Mouse (Mus musculus) kidney, adult 9 months (tissue): ENCODE results near the gene Coq5.
A peak's percentile ranks its signal among the peaks of the same experiment; 100 is the strongest.
"Not testable (repeated sequence)": the region's sequence is repeated elsewhere in the genome, so short reads cannot be mapped to it uniquely, and the experiment has no call there.

Experiments
- DNase-seq: peaks from one replicate; pipeline ENCODE4 v3.0.0; 2022

Coq5 gene

DNA sequence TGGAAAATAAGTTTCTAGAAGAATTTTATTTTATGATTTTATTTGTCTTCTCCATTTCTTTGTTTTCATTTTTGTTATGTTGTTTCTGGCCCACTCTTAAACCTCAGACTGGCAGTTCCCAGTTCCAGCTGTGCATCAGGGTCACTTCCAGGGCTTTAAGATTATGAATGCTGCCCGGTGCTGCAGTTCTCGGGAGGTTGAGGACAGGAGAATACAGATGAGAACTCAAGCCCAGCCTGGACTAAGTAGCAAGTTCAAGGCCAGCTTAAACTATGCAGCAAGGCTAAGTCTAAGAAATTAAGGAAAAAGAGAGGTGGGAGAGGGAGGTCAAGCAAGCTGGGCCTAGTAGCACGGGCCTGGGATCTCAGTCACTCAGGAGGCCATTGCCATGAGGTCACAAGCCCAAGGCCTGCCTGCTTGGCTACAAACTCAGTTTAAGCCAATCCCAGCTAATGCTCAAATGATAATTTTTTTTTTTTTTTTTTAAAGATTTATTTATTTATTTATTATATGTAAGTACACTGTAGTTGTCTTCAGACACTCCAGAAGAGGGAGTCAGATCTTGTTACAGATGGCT lies 11.9 kb upstream of the Coq5 start:
- DNase-seq, result no peak

DNA sequence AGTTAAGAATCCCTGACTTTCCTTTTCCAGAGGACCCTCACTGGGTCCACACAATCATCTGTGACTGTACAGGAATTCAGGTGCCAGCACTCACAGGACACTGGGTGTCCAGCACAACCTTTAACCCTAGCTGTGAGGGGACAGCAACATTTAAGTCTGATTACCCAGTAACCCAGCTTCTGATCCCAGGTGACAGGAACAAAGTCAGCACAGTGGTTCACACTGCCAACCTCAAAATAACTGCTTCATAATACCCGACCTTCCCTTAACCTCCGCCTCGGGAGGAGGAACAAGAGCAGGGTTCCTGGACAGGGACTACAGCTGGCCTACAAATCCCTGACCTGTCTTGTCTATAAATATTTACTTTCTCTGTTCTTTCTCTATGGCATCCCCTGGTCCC lies 11.2 kb upstream of the Coq5 start:
- DNase-seq, result peak; percentile 55

DNA sequence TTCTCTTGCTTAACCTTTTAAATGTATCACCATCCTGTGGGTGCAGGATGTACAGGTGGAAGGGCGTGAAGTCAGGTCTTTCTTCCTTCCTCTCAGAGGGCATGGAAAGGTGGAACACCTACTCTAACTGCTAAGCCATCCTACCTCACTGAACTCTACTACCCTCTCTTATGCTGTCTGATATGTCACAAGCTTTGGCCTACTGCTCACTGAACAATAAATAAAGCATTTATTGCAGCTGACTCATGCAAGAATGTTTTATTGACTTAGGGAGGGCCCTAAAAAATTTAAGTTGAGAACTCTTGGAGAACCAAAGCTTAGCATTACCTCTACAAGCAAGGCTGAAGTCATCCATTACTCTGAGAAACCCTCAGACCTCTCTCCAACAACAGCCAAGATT lies 9.5 kb upstream of the Coq5 start:
- no peak for DNase-seq

DNA sequence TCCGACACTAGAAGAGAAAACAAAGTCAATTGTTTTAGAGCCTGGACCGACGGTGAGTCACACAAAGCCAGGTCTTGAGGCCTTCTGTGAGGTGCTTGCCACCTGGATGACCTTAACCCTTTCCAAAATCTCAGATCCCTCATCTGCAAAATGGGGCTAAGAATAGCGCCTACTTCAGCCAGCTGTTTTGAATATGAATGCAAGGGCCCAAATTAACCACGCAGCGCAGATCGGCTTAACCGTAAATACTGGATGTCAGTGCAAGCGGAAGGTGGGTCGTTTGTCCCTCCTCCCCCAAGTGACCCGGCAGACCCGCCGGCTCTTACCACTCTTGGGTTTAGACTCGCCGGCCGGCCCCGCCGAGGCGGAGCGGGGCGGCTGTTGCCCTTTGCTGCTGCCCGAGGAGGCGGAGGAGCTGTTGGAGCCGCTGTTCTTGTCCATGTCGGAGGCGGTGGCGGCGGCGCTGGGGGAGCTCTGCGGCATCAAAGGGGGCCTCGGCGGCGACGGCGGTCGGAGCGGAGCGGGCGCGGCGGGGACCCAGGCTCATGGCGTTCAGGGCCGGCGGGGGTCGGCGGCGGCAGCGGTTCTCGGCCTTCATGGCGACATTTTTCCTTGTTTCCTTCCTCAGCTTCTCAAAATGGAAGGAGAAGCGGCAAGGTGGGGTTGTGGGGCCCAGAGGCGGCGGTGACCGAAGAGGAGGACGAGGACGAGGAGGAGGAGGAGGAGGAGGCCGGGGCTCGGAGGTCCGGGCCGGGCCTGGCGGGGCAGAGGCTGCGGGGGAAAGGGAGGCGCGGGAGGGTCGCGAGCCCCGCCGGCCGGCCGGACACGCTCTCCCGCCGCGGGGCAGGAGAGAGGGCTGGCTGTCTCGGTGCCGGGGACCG lies 7.3 kb upstream of the Coq5 start:
- peak; percentile 42 for DNase-seq

DNA sequence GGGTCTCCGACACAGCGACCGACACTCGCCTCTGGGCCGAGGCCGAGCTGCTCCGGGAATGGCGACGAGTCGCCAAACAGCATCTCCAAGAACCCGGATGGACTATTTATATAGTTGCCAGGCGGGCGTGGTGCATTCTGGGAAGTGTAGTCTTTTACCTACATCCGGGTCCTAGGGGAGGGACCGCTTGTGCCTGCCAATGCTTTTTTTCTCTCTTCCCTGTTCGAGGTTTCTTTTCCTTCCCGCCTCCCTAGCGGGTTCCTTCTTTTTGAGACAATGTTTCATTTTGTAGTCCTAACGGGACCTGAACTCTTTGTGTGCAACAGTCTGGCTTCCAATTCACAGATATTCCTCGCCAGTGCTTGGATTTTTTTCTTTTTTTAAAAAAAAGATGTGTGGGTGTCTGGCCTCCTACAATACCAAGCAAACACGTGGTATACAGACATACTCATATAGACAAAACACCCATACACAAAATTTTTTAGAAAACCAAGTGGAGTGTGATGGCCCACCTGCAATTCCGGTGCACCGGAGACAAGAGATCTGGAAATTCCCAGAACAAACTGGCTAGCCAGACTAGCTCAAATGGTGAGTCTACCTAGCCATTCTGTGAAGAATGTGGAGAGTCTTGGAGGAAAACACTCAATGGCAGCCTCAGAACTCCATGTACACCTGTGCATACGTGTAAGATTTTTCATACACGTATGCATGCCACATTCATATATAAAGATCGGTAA lies 6.5 kb upstream of the Coq5 start, which contains the start of gene Rnf10:
Gene Rnf10, minus strand, starts transcription at position 87 of the 737 bp plus-strand sequence.
- peak; percentile 99 for DNase-seq

DNA sequence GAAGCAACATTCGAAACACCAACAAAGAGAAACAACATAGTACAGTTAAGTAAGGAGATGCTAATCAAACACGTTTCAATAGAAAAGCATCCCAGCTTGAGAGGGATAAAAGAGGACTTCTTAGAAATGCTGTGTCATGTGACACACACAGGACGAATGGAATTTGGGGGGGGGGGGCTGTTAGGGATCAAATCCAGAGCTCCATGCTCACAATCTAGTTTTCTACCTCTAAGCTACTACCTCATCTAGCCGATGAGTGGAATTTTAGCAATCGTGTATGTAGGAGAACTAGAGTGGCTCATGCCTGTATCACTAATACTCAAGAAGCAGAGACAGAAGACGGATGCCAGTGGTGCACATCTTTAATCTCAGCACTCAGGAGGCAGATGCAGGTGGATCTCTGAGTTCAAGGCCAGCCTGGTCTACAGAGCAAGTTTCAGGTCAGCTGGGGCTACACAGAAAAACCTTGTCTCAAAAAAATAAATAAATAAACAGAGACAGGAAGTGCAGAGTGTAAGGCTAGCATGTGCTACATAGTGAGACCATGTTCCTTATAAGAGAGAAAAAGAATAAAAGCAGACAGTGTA lies 5.8 kb upstream of the Coq5 start:
- DNase-seq, result no peak

DNA sequence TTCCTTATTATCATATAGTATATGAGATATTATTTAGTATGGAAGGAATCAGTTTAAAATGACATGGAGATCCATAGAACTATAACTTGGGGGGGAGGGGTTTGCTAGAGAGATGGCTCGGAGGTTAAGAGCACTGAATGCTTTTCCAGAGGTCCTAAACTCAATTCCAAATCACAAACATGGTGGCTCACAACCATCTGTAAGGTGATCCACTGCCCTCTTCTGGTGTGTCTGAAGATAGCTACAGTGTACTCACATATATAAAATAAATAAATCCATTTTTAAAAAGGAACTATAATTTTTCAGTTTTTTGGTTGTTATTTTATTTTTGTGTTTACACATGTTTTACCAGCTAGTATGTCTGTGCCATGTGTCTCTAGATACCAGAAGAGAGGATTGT lies 5.1 kb upstream of the Coq5 start:
- no peak for DNase-seq

DNA sequence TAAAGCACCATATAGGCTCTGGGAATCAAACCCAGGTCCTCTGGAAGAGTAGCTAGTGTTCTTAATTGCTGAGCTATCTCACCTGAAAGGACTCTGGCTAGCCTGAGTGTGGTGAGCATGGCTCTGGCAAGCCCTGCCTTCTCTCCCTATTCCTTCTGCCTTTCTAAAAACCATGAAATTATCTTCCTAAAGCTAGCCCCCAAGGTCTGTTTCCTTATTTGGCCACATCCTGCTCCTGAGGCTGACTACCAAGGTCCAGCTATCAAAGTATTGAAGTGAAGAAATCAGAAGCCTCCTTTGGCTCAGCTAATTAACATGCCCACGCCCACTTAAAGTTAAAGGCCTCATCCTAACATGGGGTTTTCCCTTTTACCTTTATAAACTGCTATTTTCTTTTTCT lies 4.7 kb upstream of the Coq5 start:
- DNase-seq, result no peak

DNA sequence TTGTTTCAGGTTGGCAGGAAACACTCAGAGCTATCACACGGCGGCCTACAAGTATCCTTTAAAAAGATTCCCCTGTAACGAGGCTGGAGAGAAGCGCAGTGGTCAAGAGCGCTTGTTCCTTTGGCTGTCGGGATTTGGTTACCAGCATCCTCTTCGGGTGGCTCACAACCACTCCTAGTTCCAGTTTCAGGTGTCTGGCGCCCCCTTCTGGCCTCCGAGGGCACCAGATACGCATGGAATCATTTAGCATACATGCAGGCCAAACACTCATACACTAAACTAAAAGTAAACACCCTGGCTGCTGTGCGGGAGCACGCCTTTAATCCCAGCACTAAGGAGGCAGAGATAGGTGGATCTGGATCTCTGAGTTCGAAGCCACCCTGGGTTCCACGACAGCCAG lies 3.5 kb upstream of the Coq5 start:
- DNase-seq, result no peak

DNA sequence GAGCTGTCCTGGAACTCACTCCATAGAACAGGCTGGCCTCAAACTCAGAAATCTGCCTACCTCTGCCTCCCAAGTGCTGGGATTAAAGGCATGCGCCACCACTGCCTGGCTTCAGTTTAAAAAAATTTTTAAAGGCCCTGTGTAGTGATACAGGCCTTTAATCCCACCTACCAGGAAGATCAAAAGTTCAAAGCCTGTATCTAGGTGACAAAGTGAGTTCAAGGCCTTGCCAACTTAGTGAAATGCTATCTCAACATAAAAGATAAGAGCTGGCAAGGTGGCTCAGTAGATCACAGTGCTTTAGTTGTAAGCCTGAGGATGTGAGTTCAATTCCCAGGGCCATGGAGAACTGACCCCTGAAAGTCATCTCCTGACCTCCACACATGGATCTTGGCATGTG lies 1.4 kb upstream of the Coq5 start:
- DNase-seq, result no peak

DNA sequence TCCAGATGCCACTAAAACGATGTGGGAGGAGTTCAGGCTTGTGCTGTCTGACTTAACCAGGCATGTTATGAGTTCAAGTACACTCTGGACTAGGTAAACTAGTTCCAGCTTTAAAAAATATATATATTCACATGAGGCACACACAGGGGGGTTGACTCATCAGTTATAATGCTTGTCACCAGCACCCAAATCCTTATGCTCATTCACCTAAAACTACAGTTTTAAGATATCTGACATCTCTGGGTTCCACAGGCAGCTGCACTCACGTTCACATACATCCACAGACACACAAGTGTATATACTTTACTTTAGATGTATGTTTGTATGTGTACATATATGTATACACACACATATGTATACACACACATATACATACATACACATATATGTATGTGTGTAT lies 681 bp upstream of the Coq5 start:
- no peak for DNase-seq

DNA sequence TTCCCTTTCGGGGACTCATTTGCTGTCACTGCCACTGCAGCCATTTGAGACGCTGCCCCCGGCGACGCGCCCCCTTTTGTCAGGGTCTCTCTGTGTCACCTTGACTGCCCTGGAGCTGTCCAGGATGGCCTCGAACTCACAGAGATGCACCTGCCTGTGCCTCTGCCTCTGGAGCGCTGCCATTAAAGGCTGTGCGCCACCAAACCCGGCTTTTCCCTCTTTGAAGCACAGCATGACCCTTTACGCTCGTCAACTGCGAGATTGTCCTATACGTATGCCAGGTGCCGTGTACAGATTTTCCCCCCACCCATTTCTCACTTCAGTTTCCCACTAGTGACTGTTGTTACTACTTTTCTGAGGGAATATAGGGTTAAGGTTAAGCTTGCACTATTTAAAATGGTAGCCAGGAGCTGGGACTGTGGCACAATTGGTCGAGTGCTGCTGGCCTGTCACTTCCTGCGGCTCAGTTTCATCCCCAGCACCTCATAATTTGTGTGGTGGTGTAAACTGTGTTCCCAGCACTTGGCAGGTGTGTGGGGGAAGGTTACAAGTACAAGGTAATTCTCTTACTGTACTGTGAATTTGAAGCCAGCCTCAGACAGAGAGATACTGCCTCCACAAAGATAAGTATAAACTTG lies 703 bp downstream of the Coq5 start:
- DNase-seq, result peak; percentile 40

DNA sequence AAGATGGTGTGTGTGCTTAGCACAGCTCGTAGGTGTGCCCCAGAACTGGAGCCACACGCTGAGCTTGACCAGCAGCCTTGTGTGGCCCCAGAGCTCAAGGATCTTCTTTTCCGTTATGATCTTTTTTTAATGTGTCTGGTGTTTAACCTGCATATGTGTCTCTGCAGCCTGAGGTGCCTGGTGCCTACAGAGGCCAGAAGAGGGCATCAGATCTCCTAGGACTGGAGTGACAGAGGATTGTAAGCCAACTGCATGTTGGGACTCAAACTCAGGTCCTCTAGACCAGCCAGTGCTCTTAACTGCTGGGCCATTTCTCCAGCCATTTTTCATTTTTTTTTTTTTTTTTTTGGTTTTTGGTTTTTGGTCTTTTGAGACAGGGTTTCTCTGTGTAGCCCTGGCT lies 5.3 kb downstream of the Coq5 start:
- no peak for DNase-seq

DNA sequence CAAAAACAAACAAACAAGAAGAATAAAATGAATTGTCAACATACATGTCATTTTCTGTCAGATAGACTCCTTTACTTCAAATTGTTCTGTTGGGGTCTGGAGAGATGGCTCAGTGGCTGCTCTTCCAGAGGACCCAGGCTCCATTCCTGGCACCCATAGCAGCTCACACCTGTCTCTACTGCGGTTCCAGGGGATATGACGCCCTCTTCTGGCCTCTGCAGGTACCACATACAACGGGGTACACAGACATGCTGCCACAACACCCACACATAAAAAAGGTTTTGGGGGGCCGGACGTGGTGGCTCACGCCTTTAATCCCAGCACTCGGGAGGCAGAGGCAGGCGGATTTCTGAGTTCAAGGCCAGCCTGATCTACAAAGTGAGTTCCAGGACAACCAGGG lies 14.7 kb downstream of the Coq5 start:
- no peak for DNase-seq

DNA sequence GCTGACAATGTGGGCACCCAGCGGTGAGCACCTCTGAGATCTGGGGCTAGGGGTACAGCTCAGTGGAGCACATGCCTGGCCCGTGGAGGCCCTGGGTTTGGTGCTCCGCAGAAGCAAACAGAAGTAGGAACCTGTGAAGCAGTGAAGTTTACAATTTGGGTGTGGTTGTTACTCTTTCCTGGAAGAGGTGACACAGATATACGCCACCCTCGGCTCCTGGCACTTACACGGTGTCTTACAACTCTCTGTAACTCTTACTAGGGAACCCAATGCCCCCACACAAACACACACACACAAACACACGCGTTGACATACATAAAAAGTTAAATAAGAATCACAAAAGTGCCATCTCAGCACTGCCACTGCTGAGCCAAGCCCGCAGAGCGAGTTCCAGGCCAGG lies 16.9 kb downstream of the Coq5 start:
- DNase-seq, result no peak

DNA sequence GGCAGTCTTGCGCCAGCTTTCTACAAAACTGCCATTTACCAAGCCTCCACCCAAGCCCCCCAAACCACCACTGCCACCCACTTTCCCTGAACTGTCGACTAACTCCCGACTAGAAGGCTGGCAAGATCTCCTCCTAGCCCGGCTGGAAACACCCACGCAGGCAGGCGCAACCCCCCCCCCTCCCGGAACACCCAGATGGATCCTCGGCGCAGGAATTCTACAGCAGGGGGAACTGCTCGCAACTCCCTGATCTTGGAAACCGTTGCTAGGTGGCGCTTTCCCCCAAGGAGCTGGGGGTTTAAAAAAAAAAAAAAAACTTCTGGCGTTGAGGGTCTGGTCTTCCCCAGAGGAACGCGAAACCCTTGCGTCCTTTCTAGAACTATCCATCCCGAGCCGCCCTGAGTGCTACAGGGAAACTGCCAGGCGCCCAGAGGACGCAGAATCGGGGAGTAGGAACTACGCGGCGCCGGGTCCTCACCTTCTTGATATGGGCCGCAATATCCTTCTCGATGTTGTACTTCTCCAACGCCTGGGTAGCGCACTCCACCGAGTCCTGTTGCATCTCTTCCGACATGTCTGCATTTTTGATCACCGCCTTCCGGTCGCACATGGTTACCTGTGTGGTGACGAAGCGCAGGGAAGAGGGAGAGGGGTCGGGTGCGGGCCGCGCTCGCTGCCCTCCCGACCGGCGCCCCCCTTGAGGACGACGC lies 20.7 kb downstream of the Coq5 start:
- DNase-seq, result peak; percentile 58

DNA sequence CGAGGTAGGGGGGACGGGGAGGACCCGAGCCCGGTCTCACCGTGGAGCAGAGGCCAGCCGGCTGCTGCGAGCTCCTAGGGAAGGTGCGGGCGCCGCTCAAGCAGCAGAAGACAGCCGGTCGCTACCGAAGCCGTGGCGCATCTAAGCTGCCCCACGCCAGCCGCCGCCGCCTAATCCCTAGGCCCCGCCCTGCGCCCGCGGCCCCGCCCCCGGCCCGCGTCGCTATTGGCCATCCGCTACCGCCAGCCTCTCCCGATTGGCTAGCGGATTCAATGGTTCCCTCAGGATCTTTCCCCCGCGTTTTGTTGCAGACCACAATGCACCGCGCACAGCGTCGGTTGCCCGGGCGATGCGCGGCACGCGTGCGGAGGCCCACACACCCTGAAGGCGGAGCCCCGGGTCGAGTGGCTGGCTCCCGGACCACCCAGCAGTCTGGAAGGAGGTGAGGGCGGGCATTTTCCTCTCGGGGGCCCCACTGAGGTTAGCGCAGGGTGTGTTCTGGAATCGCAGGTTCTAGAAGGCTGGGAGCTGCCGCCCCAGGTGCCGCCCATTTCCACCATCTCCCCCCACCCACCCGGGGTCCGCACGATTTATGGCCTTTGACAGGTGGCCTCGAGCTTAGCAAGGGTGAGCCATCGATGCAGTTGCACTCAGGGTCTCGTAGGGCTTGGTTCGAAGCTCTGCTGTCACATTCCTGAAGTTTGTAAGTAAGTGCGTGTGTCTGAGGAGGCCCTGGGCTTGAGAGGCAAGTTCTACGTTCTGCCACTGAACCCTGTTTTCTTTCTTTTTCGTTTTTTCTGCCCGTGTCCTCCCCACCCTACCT lies 21.5 kb downstream of the Coq5 start, which contains the start of gene Dynll1:
Gene Dynll1, minus strand, starts transcription at position 208 of the 823 bp plus-strand sequence.
- peak; percentile 99 for DNase-seq

DNA sequence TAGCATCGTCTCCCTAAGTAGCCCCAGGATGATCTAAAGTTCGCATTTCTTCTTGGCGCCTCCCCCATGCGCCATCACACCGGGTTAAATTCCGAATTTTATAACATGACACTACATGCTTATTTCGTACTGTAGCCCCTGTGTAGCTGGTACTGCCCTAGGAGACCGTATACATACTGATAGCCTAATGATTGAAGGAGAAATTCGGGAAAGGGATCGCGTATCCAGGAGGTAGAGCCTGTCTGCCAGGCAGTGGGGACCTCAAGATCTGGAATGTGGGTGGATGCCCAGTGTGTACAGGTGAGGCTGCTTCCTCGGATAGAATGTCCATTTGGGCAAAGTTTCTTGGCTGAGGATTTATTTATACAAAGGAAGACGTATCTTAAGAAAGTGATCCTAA lies 22.1 kb downstream of the Coq5 start:
- peak; percentile 28 for DNase-seq

DNA sequence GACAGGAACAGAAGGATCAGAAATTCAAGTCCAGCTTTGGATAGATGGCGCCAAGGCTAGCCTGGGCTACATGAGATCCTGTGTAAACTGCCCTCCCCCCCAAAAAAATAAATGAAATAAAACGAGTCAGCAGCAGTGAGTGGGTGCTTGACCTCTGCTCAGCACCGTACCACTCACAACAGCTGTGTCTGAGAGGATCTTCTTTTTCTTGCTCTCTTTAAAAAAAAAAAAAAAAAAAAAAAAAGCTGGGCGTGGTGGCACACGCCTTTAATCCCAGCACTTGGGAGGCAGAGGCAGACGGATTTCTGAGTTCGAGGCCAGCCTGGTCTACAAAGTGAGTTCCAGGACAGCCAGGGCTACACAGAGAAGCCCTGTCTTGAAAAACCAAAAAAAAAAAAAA lies 22.7 kb downstream of the Coq5 start:
- not testable (repeated sequence) for DNase-seq

DNA sequence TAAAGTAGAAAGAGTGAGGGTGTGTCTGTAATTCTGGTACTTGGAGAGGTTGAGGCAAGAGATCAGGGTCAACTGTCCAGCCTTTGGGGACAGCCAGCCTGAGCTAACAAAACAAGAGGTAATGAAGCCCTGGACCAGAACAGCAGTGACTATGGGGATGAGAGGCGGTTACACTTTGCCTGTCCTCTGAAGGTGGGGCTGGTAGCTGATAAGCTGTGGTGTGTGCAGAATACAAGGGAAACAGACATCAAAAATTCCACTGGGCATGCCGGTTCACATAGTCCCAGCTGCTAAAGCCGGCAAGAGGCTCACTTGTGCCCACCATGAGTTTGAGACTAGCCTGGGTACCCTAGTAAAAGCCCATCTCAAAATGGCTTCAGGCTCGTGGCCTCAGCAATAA lies 32.9 kb downstream of the Coq5 start:
- no peak for DNase-seq
